Mouse (Mus musculus) thymus, postnatal 14 days (tissue): ENCODE measurements at regions not wholly inside any gene's neighbourhood (a gene's known extent, or its start where the extent isn't known, plus 50 kb on each side); places are given as distances from the start of the nearest gene placed in this dataset.
A peak's percentile ranks its signal among the peaks of the same experiment; 100 is the strongest.

Experiments used
- DNase-seq: peaks from one replicate; pipeline ENCODE4 v3.0.0; 2021

- no peak for DNase-seq
Observed at GRCm38 (mm10) chr6:127252000-127252721, 100.2 kb upstream of the Ccnd2 start.

DNA sequence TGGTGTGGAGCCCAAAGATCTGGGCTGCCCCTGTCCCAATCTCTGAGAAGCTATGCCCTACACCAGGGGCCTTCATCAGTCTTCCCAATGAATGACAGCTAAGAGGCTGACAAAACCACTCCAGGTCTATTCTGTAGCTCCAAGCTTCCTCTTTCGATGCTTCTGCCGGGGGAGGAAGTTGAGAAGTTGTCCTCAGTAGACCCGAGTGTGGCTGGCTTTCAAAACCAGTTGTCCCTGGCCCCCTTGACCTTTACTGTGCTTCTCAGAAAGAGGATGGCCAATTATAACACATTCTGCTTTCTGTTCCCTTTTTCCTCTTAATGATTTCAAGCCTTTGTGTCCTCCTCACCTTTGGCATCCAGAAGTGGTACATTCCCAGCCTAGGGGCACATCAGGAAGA, 101.9 kb upstream of the Ccnd2 start:
- DNase-seq = no peak

- DNase-seq = no peak
Observed at GRCm38 (mm10) chr6:127263903-127264680, 112.1 kb upstream of the Ccnd2 start.

GRCm38 (mm10) chr6:127265063-127265775, 113.2 kb upstream of the Ccnd2 start:
- DNase-seq = peak; percentile 44

GRCm38 (mm10) chr6:127265901-127266812, 114.2 kb upstream of the Ccnd2 start:
- DNase-seq = peak; percentile 42

DNA sequence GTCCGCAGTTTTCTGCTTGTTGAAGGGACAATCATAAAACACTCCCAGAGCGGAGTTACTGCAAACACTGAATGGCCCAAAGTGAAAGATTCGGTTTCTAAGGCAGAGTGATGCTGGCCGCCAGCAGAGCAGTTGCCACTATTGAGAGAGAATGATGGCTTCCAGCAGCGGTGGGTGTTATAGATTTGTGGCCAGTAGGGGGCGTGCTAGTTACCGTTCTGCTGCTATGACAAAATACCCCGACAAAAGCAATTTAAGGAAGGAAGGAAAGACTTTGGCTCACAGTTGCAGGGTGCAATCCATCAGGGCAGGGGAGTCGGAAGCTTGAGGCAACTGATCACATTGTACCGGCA, 114.8 kb upstream of the Ccnd2 start:
- DNase-seq = peak; percentile 57

GRCm38 (mm10) chr6:127269021-127269420, 117.0 kb upstream of the Ccnd2 start:
- no peak for DNase-seq

DNA sequence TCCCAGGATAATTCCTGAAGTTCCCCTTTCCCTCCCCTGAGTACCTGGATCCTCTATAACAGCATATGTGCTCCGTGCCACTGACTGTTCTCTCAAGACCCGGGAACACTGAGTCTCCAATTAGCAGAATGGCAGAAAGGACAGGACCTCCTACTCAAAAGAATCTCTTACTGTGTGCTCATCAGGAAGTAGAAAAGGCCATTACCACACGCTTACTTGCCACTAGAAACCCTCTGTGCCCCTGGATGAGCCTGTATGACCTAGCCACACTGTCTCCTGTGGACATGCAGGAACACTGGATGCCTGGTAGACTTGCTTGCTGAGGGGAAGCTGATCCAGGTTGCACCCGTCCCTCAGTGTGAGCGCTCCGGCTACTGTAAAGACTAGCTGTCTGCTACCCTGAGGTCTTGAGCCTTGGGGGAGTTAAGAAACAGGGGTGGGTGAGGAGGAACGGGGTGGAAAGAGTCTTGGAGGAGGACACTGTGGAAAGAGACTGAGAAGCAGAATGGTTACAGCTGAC, 117.6 kb upstream of the Ccnd2 start:
- DNase-seq = no peak

DNA sequence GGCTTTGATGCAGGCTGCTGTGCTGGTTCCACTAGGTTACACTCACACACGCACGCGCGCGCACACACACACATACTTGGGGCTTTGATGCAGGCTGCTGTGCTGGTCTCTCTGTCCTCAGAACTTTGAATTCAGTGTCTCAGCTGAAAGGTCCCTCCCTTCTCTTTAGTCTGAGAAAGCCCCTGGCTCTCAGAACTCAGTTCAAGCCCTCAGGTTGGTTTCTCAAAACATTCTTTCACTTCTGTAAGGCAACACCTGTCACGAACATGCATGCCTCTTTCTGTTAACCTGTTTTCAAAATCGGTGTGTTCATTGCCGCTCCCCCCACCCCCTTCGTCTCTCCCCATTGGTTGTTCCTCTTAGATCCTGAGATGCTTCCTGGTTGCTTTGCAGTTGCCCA, 118.8 kb upstream of the Ccnd2 start:
- peak; percentile 26 for DNase-seq

DNA sequence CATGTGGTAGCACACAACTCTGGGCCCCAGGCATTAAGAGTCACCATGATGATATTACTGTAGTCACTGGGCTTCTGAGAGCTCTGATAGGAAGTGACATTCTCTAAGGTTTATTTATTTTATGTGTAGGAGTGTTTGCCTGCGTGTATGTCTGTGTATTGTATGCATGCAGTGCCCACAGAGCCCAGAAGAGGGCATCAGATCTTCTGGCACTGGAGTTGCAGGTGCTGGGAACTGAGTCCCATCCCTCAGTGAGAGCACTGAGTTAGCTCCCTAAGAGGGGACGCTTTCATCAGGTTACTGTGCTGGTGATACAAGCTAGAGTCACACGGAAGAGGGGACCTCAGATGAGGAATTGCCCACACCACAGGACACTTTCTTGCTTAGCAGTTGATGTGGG, 119.4 kb upstream of the Ccnd2 start:
- DNase-seq = no peak

DNA sequence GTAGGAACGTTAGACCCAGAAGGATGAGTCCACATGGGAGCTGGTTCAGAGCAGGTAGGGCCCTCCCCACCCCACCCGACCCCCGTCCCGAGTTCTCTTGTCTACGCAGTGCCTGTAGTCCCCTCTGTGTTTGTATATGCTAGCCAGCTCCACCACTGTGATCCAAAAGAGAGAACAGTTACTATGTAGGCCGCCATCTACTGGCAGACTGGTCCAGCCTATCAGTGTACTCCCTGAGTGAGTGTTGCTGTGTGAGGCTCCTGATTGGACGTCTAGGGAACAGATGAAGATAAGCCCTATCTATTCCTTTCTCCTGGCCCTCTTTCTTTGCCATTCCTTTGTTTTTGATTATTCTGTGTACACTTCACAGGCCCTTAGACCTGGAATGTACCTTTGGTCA, 120.6 kb upstream of the Ccnd2 start:
- peak; percentile 35 for DNase-seq

GRCm38 (mm10) chr6:127274732-127275429, 122.9 kb upstream of the Ccnd2 start:
- no peak for DNase-seq

GRCm38 (mm10) chr6:127275430-127275784, 123.4 kb upstream of the Ccnd2 start:
- peak; percentile 33 for DNase-seq

- DNase-seq = no peak
Observed at GRCm38 (mm10) chr6:127276362-127276761, 124.4 kb upstream of the Ccnd2 start.

GRCm38 (mm10) chr6:127278402-127278801, 126.4 kb upstream of the Ccnd2 start:
- no peak for DNase-seq

DNA sequence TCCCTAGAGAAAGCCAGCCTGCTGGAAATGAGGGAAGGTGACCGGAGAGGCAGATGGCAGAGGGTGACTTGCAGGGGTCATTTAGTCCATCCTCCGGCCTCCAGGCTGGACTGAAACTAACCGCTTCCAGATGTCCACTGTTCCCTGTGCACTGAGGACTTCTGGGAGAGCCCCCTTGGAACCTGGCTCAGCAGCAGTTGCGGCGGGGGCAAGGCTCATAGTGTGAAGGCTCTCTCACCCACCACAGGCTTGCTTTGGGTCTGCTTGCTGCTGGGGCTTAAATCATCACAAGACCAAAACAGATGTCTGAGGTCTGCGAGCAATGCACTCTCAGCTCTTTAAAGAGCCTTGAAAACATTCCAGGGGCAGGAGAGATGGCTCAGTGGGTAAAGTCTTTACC, 132.2 kb upstream of the Ccnd2 start:
- no peak for DNase-seq

DNA sequence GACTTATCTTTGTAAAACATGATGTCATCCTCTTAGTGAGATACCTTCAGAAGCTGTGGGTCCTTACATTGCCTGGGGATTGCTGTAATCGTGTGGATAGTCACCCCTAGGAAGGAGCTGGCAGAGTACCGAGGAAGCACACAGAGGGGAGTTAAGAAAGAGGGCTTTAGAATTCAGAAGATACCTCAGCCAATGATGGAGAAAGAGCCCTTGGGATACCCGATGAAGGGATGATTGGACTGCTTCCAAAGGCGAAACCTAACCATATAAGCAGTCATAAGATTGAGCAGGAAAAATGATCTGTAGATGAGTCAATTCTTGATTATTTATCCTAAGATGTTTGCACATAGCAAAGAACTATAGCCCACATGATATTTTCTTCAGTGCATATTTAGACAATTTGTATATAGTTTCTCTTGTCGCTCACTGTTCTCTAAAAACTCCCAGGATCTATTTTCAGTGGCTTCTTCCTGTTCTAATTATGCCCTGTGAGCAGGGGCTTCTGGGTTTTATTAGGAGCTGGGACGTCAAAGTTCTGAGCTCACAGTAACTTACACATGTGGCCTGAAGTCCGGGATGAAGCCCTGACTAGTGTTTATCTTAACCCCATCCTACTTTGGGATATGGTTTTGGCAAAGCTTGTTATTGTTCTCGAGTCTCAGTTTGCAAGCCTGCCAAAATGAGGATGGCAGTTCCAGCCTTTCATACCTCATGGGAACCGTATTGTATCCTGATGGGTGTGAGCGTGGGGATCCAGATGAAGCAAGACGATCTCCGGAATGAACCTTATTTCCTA, 134.9 kb upstream of the Ccnd2 start:
- no peak for DNase-seq

DNA sequence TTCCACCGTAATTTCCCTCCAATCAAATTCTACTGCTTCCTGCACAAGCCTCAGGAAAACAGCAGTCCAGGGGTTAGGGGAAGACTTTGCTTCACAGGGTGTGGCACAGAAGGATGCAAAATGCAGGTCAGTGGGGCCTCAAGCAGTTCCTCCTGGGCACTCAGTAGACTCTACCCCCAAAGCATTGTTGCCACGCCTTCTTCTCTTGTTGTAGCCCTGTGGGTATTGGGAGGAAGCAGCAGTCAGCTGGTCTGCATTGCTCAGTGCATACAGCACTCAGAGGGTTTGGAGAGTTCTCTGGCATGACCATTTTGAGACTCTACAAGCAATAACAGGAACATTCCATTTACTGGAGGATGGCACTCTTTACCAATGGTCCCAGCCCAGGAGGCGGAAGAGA, 137.0 kb upstream of the Ccnd2 start:
- no peak for DNase-seq

DNA sequence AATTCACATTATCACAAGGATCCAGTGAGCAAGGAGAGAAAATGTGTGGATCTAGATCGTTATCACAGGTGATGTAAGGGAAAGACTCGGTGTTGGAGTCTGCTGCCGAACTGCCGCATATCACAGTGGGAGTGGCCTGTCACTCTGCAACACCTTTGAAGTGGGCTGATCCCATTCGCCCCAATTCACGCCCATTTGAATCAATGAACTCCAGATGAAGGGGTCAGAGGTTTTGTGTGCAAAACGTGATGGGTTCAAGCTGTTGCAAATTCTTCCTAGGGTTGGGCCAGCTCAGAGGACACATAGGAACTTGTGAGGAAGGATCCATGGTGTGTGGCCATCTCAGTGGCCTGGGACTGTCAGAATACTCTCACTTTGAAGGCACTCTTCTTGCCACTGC, 139.9 kb upstream of the Ccnd2 start:
- DNase-seq = no peak

- DNase-seq = no peak
Observed at GRCm38 (mm10) chr6:127293829-127294228, 141.8 kb upstream of the Ccnd2 start.

DNA sequence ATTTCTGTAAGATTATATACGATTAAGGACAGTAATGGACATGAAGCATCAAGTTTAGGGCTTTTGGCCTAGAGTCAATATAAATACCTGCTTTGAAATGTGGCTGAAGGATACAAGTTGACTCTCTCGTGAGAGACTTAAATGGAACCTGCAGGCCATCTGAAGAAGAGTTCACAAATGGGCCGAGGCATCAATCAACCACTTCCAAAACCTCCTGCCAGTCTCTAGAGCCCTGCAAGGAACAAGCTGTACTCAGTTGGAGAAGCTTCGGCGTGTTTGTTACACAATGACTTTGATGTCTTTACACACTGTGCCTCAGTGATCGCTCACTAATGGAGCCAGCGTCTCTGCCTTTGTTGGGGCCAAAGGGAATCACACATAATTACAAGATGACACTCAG, 146.1 kb upstream of the Ccnd2 start:
- no peak for DNase-seq
